Mouse (Mus musculus): ENCODE measurements around the gene Ndrg3.
"Not testable (repeated sequence)": the region's sequence is repeated elsewhere in the genome, so short reads cannot be mapped to it uniquely, and the experiment has no call there.

Ndrg3 gene

DNA sequence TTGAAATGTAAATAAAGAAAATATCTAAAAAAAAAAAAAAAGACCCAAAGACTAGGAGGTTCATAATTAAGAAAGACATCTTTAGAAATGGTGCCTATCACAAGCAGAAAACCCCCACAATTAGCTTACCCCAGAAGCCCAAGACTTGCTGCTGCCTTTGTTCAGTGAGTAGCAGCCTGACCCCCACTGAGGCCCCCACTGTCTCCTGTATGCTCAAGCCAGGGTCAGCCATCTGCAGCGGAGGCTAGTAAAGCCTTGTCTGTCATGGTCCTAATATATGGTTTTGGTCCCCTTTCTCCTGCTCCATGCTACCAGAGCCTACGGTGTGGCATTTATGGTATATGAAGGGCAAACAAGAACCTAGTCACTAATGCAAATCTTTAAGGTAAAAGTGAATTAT is 90.5 kb downstream of the Ndrg3 start:
- DNase-seq (ENCODE audit: low spot score) = no peak

- DNase-seq (ENCODE audit: low spot score) = no peak
Observed at GRCm38 (mm10) chr2:156899184-156899583, 92.7 kb downstream of the Ndrg3 start.

DNA sequence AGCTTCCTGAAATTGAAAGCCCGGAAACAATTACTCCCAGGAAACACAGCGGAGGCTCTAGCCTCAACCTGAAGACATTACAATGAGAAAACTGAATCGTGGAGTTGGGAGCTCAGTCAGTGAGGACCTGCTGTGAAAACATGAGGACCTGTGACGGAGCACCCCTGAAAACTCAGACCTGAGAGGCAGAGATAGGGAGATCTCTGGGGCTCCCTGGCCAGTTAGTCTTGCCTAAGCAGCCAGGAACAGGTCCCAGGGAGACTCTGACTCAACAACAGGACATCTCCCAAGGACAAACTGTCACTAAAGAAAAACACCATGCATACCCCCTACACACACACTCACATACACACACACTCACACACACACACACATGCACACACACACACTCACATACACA is 93.5 kb downstream of the Ndrg3 start:
- DNase-seq (ENCODE audit: low spot score) = no peak

DNA sequence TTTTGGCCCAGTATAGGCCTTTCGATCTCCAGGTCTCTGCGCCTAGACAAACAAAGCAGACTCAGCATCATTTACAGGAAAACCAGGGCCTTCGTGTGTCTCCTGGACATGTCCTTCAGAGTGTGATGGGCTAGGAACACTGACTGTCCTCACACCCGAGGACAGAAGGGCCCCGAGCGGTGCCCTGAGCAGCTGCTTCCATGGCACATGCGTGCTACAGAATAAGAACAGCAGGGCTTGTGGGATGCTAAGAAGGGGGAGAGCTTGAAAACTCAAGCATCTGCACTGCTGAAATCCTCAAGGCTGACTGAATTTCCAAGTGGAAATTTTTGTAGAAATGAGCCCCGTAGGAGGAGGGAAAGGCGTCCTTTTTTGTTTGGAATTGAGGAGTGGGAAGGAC is 94.8 kb downstream of the Ndrg3 start:
- no peak for DNase-seq (ENCODE audit: low spot score)

GRCm38 (mm10) chr2:156896384-156896914 is 95.4 kb downstream of the Ndrg3 start:
- no peak for DNase-seq (ENCODE audit: low spot score)

GRCm38 (mm10) chr2:156894496-156895265 is 97.2 kb downstream of the Ndrg3 start:
- no peak for DNase-seq (ENCODE audit: low spot score)

DNA sequence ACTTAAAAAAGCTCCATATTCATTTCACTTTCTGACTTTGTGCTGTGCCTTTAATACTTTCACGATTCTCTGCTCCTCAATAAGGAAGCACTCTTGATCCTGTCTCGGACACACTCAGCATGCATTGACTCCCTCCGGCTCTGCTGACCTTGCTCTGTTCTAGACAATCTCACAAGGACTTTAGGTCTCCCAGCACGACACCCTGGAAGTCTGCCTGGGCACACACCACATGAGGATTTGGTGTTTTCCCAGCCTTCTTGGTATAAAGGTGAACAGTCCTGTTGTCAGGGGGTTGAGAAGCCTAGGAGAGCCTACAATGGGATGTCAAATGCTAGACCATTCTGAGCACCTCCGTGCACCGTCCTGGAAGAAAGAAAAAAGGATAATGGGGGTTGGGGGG is 99.0 kb downstream of the Ndrg3 start:
- no peak for DNase-seq (ENCODE audit: low spot score)

GRCm38 (mm10) chr2:156892240-156892639 is 99.6 kb downstream of the Ndrg3 start:
- DNase-seq (ENCODE audit: low spot score) = peak; percentile 41

DNA sequence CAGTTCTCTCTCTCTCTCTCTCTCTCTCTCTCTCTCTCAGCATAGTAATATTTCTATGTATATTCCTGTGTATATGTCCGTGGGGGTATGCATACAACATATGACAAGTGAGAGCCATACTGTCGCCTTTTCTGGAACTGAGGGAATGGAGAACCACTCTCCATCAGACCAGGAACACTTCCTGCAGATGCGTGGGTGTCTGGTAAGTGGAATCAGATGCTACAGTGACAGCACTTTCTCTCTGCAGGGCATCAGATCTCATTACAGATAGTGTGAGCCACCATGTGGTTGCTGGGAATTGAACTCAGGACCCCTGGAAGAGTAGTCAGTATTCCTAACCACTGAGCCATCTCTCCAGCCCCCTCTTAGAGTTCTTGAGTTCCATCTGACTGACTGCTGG is 103.4 kb downstream of the Ndrg3 start:
- no peak for DNase-seq (ENCODE audit: low spot score)

DNA sequence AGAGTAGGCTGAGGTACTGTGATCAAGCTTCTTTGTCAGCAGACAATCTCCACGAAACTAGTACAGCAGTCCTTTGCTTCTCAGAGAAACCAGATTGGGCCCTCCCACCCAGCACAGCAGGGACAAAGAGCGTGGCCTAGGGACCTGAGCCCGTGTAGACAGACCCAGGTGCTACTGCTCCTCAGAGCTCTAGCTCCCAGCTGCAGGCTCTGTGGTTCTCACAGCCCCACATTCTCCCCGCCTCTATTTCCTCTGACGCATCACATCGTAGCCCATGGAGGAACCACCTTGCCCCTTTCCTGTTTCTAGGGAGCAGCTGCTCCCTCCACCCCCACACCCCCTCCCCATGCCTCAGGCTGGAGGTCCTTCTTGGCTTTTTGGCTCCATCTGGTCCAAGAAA is 104.8 kb downstream of the Ndrg3 start, which contains the start of gene Sla2:
Gene Sla2 (minus strand): TSS at position 176 of the 400 bp plus-strand sequence.
- DNase-seq (ENCODE audit: low spot score) = no peak

DNA sequence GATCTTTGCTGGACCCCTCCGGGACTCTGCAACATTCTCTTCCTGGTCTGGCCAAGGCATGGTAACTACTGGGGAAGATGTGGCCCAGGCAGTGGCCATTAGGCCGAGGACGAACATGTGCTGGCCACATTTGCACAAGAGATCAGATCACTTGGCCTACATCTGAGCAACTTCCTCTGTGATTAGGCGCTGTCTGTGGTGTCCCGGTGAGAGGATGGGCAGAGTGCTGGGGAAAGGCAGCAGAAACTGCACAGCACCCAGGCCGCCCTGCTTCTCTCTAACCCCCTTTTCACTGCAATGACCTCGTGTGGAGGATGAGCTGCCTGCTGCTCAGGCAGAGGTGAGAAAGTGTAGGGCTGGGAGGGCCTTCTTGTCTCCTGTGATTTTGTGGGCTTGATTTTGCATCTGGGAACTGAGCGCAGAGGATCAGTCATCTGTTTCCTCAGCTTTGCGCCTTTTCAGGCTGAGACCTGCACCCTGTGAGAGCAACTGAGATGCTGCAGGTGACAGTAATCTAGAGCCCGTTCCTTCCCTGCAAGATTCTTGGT is 105.7 kb downstream of the Ndrg3 start:
- DNase-seq (ENCODE audit: low spot score) = no peak

- not testable (repeated sequence) for DNase-seq (ENCODE audit: low spot score)
Observed at GRCm38 (mm10) chr2:156885666-156886065, 106.2 kb downstream of the Ndrg3 start.

GRCm38 (mm10) chr2:156884396-156885211 is 107.3 kb downstream of the Ndrg3 start:
- DNase-seq (ENCODE audit: low spot score) = no peak

- no peak for DNase-seq (ENCODE audit: low spot score)
Observed at GRCm38 (mm10) chr2:156882431-156883001, 109.3 kb downstream of the Ndrg3 start.

GRCm38 (mm10) chr2:156879541-156879940 is 112.3 kb downstream of the Ndrg3 start:
- DNase-seq (ENCODE audit: low spot score) = no peak

- no peak for DNase-seq (ENCODE audit: low spot score)
Observed at GRCm38 (mm10) chr2:156877726-156878125, 114.1 kb downstream of the Ndrg3 start.

Data from MN1 (cell line).